Mouse (Mus musculus): ENCODE measurements around the gene Wfdc15a. TPM values are rescaled to one million over a fixed set of nuclear protein-coding genes. Genes with fewer than 3 reads are reported as not detected.

Wfdc15a gene
- polyA plus RNA-seq, 1 experiment from 2014 or later: not detected

Other genes with a start within 250 kb of the Wfdc15a start
- gene Ywhab, start 205.2 kb downstream of the Wfdc15a start, polyA plus RNA-seq (2016; fragmentation: Nextera tagmentation; extraction: Ambion mirVana): 307 and 327 TPM in 2 replicates
- gene Pabpc1l, start 174.7 kb downstream of the Wfdc15a start, polyA plus RNA-seq (2016; fragmentation: Nextera tagmentation; extraction: Ambion mirVana): 0.76 and 1.3 TPM in 2 replicates
- 30.4 and 32.8 TPM in 2 replicates for gene Stk4, start 129.8 kb downstream of the Wfdc15a start, polyA plus RNA-seq (2016; fragmentation: Nextera tagmentation; extraction: Ambion mirVana)
- 60.3 and 66.4 TPM in 2 replicates for gene Tomm34, start 129.0 kb downstream of the Wfdc15a start, polyA plus RNA-seq (2016; fragmentation: Nextera tagmentation; extraction: Ambion mirVana)
- 0.15 TPM in 1 of 2 replicates, not detected in the other for gene Kcns1, start 29.0 kb downstream of the Wfdc15a start, polyA plus RNA-seq (2016; fragmentation: Nextera tagmentation; extraction: Ambion mirVana)
- not detected in 2 replicates for gene Wfdc5, start 17.4 kb downstream of the Wfdc15a start, polyA plus RNA-seq (2016; fragmentation: Nextera tagmentation; extraction: Ambion mirVana)
- gene Wfdc12, start 9.5 kb downstream of the Wfdc15a start, polyA plus RNA-seq (2016; fragmentation: Nextera tagmentation; extraction: Ambion mirVana): not detected in 2 replicates
- gene Wfdc15b, start 21.5 kb upstream of the Wfdc15a start, polyA plus RNA-seq (2016; fragmentation: Nextera tagmentation; extraction: Ambion mirVana): not detected in 2 replicates
- not detected in 2 replicates for gene Svs2, start 38.3 kb upstream of the Wfdc15a start, polyA plus RNA-seq (2016; fragmentation: Nextera tagmentation; extraction: Ambion mirVana)
- not detected in 2 replicates for gene Svs3b, start 56.5 kb upstream of the Wfdc15a start, polyA plus RNA-seq (2016; fragmentation: Nextera tagmentation; extraction: Ambion mirVana)
- not detected in 2 replicates for gene Svs4, start 78.3 kb upstream of the Wfdc15a start, polyA plus RNA-seq (2016; fragmentation: Nextera tagmentation; extraction: Ambion mirVana)
- not detected in 2 replicates for gene Svs3a, start 89.1 kb upstream of the Wfdc15a start, polyA plus RNA-seq (2016; fragmentation: Nextera tagmentation; extraction: Ambion mirVana)
- not detected in 2 replicates for gene Svs6, start 116.6 kb upstream of the Wfdc15a start, polyA plus RNA-seq (2016; fragmentation: Nextera tagmentation; extraction: Ambion mirVana)
- gene Svs5, start 132.6 kb upstream of the Wfdc15a start, polyA plus RNA-seq (2016; fragmentation: Nextera tagmentation; extraction: Ambion mirVana): not detected in 2 replicates
- 0.46 TPM in 1 of 2 replicates, not detected in the other for gene Slpi, start 189.0 kb upstream of the Wfdc15a start, polyA plus RNA-seq (2016; fragmentation: Nextera tagmentation; extraction: Ambion mirVana)
- 0.03 TPM in 1 of 2 replicates, not detected in the other for gene Rbpjl, start 203.0 kb upstream of the Wfdc15a start, polyA plus RNA-seq (2016; fragmentation: Nextera tagmentation; extraction: Ambion mirVana)
- 0.15 and 3.0 TPM in 2 replicates for gene Matn4, start 205.0 kb upstream of the Wfdc15a start, polyA plus RNA-seq (2016; fragmentation: Nextera tagmentation; extraction: Ambion mirVana)
- gene Sdc4, start 243.8 kb upstream of the Wfdc15a start, polyA plus RNA-seq (2016; fragmentation: Nextera tagmentation; extraction: Ambion mirVana): 22.1 and 24.2 TPM in 2 replicates

Measured in limb, embryonic 10.5 days (tissue).